24 mouse cellular contexts compared by ENCODE assay signal in genomic region chr1:194955749-194956148, GRCm38 (mm10). TPM values are rescaled to one million over a fixed set of nuclear protein-coding genes. Genes with fewer than 3 reads are reported as not detected.
A peak's percentile ranks its signal among the peaks of the same experiment; 100 is the strongest.
DNase-seq lines count a peak whose midpoint lies in the region; ATAC-seq and TF ChIP-seq lines count a peak whose summit lies in the region.
"Had no signal": no experiment of that assay in that cellular context is flagged by ENCODE, and none has a peak within 500 bp of the region (broad histone marks: within the 10 kb centered on the region; RNA-seq: fewer than 3 reads in every experiment).

No protein-coding gene starts in this region.

- TF ChIP-seq CTCF in lung, embryonic 14.5 days (IDR thresholded peaks at IDR 0.05; ENCODE audit: low read depth) = no peak
- TF ChIP-seq CTCF in lung, adult 2 months (IDR thresholded peaks at IDR 0.05; ENCODE audit: insufficient read depth, low read length) = no peak

- H3K27me3 ChIP-seq in kidney, embryonic 14.5 days (ENCODE audit: control insufficient read depth, insufficient read depth, low read length) = no peaks in the 10 kb centered on the region
- H3K27me3 ChIP-seq in lung, embryonic 14.5 days (ENCODE audit: insufficient read depth, low read length) = no peaks in the 10 kb centered on the region
- H3K27me3 ChIP-seq: hindbrain, embryonic 13.5 days; neural tube, embryonic 15.5 days; stomach, embryonic 15.5 days had no signal

- H3K27ac ChIP-seq in kidney, embryonic 14.5 days (ENCODE audit: low read depth, low read length) = no peak overlapping the region
- H3K27ac ChIP-seq in lung, embryonic 14.5 days (ENCODE audit: low read depth) = no peak overlapping the region
- H3K27ac ChIP-seq: heart, embryonic 10.5 days; hindbrain, embryonic 13.5 days; left cerebral cortex, adult 2 months; limb, embryonic 13.5 days; neural tube, embryonic 15.5 days; stomach, embryonic 15.5 days had no signal

- no peaks in the 10 kb centered on the region for H3K36me3 ChIP-seq in kidney, embryonic 14.5 days (ENCODE audit: control insufficient read depth, insufficient read depth, low read length)
- H3K36me3 ChIP-seq in lung, embryonic 14.5 days (ENCODE audit: insufficient read depth) = no peaks in the 10 kb centered on the region
- H3K36me3 ChIP-seq: heart, embryonic 10.5 days; hindbrain, embryonic 13.5 days; limb, embryonic 13.5 days; neural tube, embryonic 15.5 days; stomach, embryonic 15.5 days had no signal

- no peaks in the 10 kb centered on the region for H3K4me1 ChIP-seq in kidney, embryonic 14.5 days (ENCODE audit: control insufficient read depth, insufficient read depth, low read length)
- no peaks in the 10 kb centered on the region for H3K4me1 ChIP-seq in lung, embryonic 14.5 days (ENCODE audit: insufficient read depth)
- H3K4me1 ChIP-seq in lung, adult 2 months (ENCODE audit: control insufficient read depth, insufficient read depth, low read length) = peaks cover 2% of the 10 kb centered on the region; the same call in 1 of the 2 replicates
- H3K4me1 ChIP-seq: heart, embryonic 10.5 days; hindbrain, embryonic 13.5 days; limb, embryonic 13.5 days; neural tube, embryonic 15.5 days; stomach, embryonic 15.5 days had no signal

- peak; percentile 87 for ATAC-seq in kidney, embryonic 14.5 days (ENCODE audit: low FRiP score, low TSS enrichment)
- ATAC-seq in lung, embryonic 14.5 days (ENCODE audit: insufficient read depth) = no peak; the same call in 1 of the 2 replicates
- ATAC-seq: forebrain, embryonic 16.5 days; intestine, embryonic 16.5 days had no signal

- WGBS in kidney, embryonic 14.5 days = 18% methylated on average over 2 of the region's 2 CpGs
- WGBS in lung, embryonic 14.5 days = 21% methylated on average over 2 of the region's 2 CpGs
- WGBS in lung, adult 2 months = 17% methylated on average over 2 of the region's 2 CpGs

- no peak overlapping the region for H3K9ac ChIP-seq in kidney, embryonic 14.5 days (ENCODE audit: low read depth, low read length)
- H3K9ac ChIP-seq in lung, embryonic 14.5 days = no peak overlapping the region
- H3K9ac ChIP-seq: hindbrain, embryonic 13.5 days; limb, embryonic 13.5 days; neural tube, embryonic 15.5 days; stomach, embryonic 15.5 days had no signal

- H3K4me3 ChIP-seq in kidney, embryonic 14.5 days (ENCODE audit: low read length) = no peak overlapping the region
- H3K4me3 ChIP-seq in lung, embryonic 14.5 days (ENCODE audit: low read depth, low read length) = no peak overlapping the region
- H3K4me3 ChIP-seq in lung, adult 2 months (replicated peaks; ENCODE audit: extremely low read depth, low read depth, low read length) = no peak overlapping the region
- H3K4me3 ChIP-seq: erythroblast, embryonic 14.5 days; heart, embryonic 10.5 days; hindbrain, embryonic 13.5 days; left cerebral cortex, adult 2 months; limb, embryonic 13.5 days; neural tube, embryonic 15.5 days; stomach, embryonic 15.5 days had no signal

- no peak for DNase-seq in kidney, adult 8-10 months
- peak; percentile 40 for DNase-seq in lung, embryonic 14.5 days
- no peak for DNase-seq in lung, adult 2 months
- DNase-seq in lung, postnatal 10 days = peak; percentile 50
- no peak for DNase-seq in layer of hippocampus, adult 18-20 months (ENCODE audit: low spot score in 2 of 2)
- DNase-seq: adrenal gland, postnatal 25 days; B cell, adult 2 months; cerebellum, adult 18-20 months; cerebellum, postnatal 10 days; heart, postnatal 4 days; midbrain, embryonic 14.5 days; retina, postnatal 1 day; right cerebral cortex, postnatal 14 days had no signal

- H3K4me2 ChIP-seq in kidney, embryonic 14.5 days (replicated peaks; ENCODE audit: low read depth, low read length) = no peak overlapping the region
- H3K4me2 ChIP-seq in lung, embryonic 14.5 days = no peak overlapping the region
- H3K4me2 ChIP-seq: hindbrain, embryonic 13.5 days; limb, embryonic 13.5 days; liver, embryonic 11.5 days; neural tube, embryonic 15.5 days; stomach, embryonic 15.5 days had no signal

- H3K9me3 ChIP-seq in kidney, embryonic 14.5 days (ENCODE audit: control insufficient read depth, low read length) = no peaks in the 10 kb centered on the region
- H3K9me3 ChIP-seq in lung, embryonic 14.5 days (ENCODE audit: low read depth, low read length) = no peaks in the 10 kb centered on the region
- H3K9me3 ChIP-seq: heart, embryonic 10.5 days; hindbrain, embryonic 13.5 days; limb, embryonic 13.5 days; neural tube, embryonic 15.5 days; stomach, embryonic 15.5 days had no signal

- no peak for TF ChIP-seq POLR2A in lung, adult 2 months (IDR thresholded peaks at IDR 0.05; ENCODE audit: borderline replicate concordance, extremely low read depth, low read depth, low read length)

RNA-seq across cellular contexts. Expression of gene Cd34, which starts 17.1 kb away (rescaled TPM):
- 70.5 and 90.2 TPM in 2 replicates for polyA plus RNA-seq in kidney, embryonic 14.5 days (2014; fragmentation: Nextera tagmentation; extraction: Ambion mirVana)
- 164 and 165 TPM in 2 replicates for polyA plus RNA-seq in lung, embryonic 14.5 days (2014; fragmentation: Nextera tagmentation; extraction: Ambion mirVana)
- 79.8 and 101 TPM in 2 replicates for polyA plus RNA-seq in lung, adult 2 months (2012; rRNA removed)
- total RNA-seq in layer of hippocampus, adult 18-20 months (2021) = 10 to 100 TPM; 26.4 to 33.6 TPM

Comparison
In these comparisons a context has a peak if more than half of its experiments do, and no peak if none do; other contexts are left out.
1. DNase-seq: peak in lung, embryonic 14.5 days (single experiment) and lung, postnatal 10 days (single experiment); none in kidney, adult 8-10 months (0 of 2), lung, adult 2 months (single experiment) and layer of hippocampus, adult 18-20 months (0 of 2).